Mouse (Mus musculus) olfactory bulb, adult 2 months (tissue): ENCODE data around the gene Izumo1r.

Experiments used
- CTCF ChIP-seq: fragments of 200-500 bp; IDR thresholded peaks from 2 replicates; pipeline ENCODE4 v1.5.1; 2012; ENCODE audit warnings: low read depth, mild to moderate bottlenecking, low read length, moderate library complexity; ENCODE audit not compliant: insufficient read depth
- POLR2A ChIP-seq: fragments of 200-500 bp; IDR thresholded peaks from 2 replicates; pipeline ENCODE4 v1.6.1; 2012; ENCODE audit warnings: mild to moderate bottlenecking, low read depth, low read length, moderate library complexity; ENCODE audit not compliant: insufficient read depth

GRCm38 (mm10) chr9:14863126-14863525 lies 40.6 kb downstream of the Izumo1r start:
- TF ChIP-seq CTCF (no peak), POLR2A (no peak)
